Mouse (Mus musculus) kidney, postnatal 10 days (tissue): Measurements from ENCODE around the gene Nmnat2.
A peak's percentile ranks its signal among the peaks of the same experiment; 100 is the strongest.

Experiments used
- DNase-seq: peaks from one replicate; pipeline ENCODE4 v3.0.0; 2021; ENCODE audit warnings: mixed read lengths

Nmnat2 gene

DNA sequence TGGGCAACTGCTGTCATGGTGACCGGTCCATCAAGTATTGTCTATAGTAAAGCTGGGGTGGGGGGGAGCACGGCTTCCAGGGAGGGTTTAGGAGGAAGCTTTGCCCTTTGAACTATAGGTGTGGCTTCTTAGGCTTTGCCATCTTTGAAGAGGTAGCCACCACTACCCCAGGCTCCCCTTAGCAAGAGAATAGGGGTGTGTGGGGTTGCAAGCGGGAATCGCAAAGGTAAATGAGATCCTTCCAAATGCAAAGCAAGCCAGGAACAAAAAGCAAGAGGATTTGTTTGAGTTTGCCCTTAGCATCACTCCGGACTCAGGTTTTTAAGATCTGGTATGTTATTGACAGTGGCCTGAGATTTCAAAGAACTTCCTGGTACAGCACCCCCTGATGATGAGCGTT, 140.5 kb downstream of the Nmnat2 start:
- DNase-seq = no peak

DNA sequence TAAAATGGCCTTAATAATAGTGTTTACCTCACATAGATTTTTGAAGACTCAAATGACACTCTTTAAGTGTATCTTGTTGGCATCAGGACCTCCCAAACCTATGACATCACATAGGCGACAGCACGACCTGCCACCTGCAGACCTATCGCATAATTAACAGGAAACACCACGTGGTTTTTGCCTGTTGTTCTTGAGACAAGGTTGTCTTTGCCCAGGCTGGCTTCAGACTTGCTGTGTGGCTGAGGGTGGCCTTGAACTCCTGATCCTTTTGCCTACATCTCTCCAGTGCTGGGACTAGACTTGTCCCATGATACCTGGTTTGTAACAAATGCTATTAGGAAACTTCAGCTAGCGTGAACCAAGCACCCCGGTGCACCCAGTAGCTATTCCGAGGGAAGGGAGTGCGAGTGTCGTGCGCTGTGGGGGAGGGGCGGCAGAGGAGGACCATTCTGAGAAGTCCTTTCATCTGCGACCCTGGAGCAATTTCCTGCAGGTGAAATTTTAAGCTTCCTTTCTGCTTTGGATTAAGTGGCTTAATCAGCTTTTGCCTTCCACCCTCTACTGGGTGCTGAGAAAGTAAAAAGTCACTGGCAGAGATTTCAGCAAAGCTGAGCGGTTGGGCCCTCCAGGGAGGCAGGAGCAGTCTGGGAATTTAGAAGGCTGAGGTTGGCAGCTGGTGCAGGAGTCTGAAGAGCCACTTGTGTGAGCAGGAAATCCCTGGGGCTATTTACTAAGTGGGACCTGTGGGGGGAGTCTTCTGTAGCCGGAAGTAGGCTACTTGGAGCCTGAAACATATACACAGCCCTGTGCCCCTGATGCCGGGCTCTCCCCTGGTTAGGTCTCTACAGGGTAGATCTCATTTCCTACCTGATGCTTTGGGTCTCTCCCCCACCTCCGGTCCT, 141.3 kb downstream of the Nmnat2 start:
- peak; percentile 28 for DNase-seq

DNA sequence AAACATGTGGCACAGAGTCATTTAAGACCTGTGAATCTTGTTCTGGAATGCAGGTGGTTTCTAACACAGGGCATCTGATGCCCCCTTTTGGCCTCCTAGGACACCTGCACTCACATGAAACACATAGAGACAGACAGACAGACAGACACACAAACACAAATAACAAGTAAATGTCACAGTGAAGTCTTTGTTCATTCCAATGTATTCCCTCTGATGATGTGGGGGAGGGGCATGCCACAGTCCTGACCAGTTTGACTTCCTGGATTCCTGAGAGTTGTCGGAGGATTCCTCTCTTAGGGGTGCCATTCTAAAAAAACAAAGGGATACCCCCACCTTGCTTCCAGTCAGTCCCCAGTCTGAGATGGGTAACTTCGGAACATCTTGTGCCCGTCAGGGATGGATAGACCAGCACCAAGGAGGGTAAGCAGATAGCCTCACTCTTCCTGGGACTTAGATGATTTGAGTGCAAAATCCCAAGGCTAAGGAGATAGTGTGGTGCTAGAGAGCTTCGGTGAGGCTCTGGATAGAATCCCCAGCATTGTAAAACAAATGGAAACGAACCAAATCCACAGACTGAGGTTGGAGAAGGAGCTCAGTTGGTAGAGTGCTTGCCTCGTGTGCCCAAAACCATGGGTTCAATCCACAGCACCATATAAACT, 142.4 kb downstream of the Nmnat2 start:
- DNase-seq = no peak

DNA sequence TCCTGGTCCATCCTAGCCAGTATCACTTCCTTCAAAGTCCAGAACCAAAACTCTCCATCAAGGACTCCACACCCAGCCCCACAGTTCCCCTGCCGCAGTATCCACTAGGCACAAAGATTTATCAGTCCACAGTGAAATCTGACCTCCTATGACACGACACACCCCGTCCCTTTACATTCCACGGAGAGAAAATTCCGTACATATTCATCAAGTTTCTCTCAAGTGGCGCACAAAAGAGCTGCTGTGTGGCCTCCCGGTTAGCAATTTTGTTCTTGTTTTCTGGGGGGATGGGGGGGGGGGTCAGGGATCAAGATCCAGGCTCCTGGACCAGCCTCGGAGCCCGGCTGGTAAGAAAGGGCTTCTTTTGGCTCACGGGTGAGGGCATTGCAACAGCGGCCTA, 143.8 kb downstream of the Nmnat2 start:
- DNase-seq = no peak

DNA sequence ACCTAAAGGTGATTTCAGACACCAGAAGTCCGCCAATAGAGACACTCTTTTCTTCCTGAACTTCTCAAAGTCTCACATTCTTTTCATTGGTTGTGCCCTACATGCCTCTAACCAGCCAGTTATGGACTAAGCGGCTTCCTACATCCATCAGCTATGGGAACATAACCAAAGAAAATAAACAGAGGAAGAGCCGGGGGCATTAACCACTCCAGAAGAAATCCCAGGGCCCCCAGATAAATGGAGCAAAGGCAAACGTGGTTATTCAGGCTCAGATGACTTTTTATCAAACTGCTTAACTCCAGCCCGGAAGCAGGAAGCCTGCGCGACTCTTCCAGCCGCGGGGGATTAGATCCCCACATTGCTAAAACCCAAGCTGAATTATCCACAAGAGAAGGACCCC, 146.1 kb downstream of the Nmnat2 start:
- no peak for DNase-seq

DNA sequence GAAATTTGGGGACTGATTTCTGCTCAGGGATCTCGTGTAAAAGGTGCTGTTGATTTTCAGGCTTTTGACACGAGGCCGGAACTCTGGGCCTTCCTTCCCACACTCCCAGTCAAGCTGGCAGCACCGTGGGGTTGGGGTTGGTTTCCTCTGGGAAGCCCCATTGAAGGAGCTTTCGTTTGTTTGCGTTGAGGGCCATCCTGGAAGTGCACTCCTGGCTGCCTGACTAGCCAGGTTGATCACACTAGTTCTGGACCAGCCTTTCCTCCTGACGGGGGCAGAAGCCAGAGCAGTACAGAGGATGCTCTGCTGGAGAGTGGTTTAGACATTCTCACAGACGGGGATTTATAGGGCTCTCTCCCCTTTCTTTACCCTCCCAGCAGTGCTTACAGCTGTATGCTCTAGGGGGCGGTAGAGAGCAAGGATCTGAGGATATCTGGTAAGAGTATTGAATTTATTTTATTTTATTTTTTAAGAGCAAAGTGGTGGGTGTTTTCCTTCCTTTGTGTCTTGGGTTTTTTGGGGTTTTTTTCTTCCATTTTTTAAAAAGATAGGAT, 146.6 kb downstream of the Nmnat2 start:
- DNase-seq = peak; percentile 70

DNA sequence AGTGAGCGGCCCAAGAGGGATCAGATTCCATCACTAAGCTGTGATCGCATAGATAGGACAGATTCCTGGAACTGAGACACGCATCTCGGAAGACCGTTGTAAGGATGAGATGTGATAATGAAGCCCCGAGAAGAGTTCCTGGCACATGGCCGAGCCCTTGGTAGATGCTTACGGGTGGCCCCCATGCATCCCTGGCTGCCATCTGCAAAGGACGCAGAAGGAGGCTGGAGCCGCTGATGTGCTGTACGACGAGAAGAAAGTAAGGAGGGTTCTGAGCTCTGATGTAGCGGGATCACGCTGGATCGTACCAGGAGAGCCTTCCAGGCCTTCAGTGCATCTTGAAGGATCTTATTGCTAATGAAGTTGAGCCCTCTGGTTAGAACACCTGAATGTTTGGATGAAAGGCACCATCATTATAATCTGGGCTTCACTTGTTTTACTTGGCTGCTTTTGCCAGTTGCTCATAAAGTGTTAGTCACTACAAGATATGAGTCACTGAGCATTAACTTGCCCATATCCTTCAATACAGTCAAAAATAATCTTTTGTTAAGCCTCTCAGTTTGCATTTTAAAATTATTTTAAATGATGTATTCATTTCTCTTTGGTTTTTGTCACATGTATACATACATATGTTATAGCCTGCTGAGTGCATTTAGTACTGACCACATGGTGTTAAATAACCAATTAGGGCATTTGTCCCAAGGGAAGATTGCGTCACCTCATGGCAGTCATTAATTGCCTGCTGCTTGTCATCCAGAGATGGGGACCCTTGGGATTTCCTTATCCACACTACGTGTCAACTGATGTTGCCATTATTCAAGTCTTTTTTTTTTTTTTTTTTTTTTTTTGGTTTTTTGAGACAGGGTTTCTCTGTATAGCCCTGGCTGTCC, 147.7 kb downstream of the Nmnat2 start:
- no peak for DNase-seq

DNA sequence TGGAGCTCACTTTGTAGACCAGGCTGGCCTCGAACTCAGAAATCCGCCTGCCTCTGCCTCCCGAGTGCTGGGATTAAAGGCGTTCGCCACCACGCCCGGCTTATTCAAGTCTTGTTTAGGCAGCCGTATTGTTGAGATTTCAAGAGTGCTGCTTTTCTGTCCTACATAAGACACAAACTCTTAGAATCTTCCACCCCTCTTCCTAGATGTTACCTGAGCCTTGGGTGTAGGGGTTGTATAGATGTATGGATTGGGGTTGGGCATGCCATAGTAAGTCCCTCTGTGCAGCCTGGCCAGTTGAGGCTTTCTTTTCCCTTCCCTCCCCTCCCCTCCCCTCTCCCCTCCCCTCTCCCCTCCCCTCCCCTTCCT, 148.4 kb downstream of the Nmnat2 start:
- no peak for DNase-seq

DNA sequence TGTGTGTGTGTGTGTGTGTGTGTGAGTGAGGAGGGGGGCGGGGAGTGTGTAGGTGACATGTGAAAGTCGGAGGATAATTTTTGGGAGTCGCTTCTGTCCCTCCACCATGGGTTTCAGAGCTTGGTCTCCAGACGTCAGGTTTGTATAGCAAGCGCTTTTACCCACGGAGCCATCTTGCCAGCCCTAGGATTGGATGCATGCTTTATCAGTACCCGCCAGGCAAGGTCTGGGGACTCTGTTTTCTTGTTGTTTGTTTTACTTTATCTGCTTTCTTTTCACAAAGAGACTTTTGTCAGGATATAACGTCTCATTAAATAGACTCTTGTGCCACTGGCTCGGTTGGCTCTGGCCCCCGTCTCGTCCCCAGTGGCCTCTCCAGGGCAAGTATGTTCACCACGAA, 150.0 kb downstream of the Nmnat2 start:
- DNase-seq = no peak

DNA sequence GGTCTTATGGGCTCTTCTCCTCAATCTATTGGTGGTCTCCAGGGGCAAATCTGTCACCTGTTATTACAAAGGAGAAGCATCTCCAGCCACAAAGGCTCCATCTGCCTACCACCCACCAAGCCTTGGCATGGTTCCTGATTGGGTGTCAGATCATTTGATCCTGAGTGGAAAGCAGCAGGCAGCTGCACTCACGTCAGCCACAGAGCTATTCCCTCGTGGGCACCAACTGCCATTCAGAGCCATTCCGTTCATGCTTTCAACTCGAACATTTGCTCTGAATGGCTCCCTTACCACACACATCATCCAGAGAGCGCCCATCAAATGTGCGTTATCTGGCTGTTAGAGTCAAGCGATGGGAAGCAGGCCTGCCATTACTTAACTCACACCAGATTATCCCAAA, 153.1 kb downstream of the Nmnat2 start:
- no peak for DNase-seq

DNA sequence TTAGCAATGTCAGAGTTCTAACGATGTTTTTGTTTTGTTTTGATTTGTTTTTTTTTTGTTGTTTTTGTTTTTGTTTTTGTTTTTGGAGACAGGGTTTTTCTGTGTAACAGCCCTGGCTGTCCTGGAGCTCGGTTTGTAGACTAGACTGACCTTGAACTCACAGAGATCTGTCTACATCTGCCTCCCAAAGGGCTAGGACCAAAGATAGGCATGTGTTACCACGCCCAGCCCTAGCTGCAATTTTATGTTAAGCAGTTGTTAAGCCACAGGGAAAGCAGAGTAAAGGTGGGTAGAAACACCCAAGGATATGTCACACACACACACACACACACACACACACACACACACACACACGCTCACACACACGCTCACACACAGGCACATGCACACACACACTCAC, 154.6 kb downstream of the Nmnat2 start:
- DNase-seq = no peak

DNA sequence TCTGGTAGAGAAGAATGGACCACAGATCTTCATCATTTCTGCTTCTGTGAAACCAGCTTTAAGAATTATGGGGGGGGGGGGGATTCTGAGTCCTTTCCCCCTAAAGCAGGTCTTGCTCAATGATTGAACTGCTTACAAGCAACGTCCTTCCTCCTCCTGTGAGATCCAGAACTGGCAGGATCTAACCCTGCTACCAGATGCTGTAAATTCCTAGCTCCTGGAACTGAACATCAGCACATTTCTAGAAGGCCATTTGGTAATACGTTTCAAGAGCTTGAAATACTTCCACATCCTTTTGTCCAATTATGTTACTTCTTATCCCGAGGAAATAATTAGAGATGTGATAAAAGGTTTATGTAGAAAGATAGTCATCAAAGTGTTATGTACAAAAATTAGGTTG, 155.0 kb downstream of the Nmnat2 start:
- no peak for DNase-seq

DNA sequence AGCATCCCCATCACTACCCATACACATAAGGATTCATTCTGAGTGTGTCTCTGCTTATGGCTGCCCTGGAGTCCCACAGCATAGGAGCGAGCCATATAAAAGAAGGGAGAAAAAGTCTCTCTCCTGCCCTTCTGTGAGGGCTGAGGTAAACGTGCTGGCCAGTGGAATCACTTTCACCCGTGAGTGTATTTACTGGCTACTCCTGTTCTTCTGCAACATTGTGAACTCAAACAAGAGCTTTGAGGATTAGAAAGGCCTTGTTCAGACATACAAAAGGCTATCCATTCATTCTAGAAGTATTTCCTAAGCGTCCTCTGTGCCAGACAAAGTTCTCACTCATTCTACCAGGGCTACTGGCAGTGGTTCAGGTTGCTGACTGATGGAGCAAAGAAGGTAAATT, 156.8 kb downstream of the Nmnat2 start:
- DNase-seq = no peak

DNA sequence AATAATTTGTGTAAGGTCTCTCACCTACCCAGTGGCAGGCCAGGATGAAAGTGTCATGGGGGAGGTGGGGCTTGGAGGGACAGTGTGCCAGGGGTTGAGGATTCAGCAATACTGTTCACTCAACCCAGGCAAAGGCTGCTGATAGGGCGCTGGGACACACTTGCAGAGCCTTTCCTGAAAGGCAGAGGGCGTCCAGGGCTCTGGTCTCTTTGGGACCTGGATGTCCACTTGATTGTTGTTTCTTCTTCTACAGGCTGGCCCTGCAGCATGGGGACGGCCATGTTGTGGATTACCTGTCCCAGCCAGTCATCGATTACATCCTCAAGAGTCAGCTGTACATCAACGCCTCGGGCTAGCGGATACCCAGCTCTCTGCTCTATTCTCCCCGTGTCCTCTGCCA, 160.5 kb downstream of the Nmnat2 start:
- no peak for DNase-seq

DNA sequence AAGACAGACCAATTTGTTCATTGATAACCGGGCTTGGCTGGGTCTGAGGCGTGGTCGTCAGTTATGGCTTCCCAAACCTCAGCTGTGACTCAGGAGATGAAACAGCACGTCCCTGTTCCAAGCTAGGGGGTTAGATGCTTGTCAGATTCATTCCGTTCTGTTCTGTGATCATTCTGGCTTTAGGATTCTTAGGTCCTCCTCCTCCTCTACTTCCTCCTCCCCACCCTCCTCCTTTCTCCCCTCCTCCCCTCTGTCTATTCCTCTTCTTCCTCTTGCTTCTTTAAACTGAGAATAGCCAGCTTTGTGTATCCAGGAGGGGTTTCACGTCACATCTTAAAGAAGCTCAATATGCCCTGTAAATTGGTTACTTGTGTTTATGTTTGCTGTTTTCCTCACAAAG, 165.8 kb downstream of the Nmnat2 start:
- DNase-seq = no peak

DNA sequence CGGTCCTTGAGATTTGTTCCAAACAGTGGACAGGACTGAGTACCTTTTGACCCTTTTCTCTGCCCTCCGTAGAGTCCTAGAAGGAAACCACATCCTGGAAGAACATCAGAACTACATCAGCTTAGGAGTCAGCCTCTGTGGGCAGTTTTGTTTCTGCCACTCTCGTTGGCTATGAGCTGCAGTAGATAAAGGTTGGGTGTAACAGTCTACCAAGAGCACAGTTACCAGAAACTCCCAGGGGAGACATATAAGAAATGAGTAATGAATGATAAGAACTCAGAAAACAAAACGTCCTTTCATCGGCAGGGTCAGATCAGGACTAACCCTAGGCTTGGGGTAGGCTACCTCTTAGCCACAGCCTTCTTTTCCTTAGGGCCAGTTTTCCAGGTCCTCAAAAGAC, 166.5 kb downstream of the Nmnat2 start:
- DNase-seq = no peak

DNA sequence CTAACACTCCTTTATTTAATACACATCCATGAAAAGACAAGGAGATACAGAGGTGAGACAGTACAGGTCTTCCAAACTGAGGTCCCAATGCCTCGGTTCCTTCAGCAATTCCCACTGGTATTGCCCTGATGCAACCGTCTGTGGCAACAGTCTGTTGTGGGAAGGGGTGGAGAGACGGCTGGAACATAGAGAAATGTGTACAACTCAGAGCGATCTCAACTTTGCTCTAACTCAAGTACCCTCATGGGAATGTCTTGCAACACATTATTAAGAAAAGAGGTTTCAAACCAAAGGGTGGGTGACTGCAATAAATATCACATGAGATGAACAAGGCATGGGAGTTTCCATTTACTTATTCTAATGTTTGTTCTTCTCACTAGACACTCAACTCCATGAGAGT, 168.0 kb downstream of the Nmnat2 start:
- DNase-seq = no peak

DNA sequence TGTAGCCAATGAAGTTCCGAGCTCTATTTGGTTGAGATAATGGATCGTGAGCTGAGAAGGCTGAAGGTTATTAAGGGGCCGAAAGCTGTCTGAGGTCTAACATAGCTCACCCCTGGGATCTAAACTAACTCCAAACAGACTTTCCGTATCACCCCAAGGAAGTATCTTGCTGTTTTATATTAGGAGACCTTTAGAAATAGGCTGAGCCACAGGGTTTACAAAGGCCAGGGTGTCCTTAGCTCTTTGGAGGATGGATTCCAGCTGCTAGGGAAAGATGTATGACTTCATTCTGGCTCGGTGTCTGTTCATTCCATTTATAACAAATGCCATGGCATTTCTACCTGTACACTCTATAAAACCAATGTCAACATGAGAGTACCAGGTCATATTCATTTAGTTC, 169.7 kb downstream of the Nmnat2 start:
- no peak for DNase-seq

DNA sequence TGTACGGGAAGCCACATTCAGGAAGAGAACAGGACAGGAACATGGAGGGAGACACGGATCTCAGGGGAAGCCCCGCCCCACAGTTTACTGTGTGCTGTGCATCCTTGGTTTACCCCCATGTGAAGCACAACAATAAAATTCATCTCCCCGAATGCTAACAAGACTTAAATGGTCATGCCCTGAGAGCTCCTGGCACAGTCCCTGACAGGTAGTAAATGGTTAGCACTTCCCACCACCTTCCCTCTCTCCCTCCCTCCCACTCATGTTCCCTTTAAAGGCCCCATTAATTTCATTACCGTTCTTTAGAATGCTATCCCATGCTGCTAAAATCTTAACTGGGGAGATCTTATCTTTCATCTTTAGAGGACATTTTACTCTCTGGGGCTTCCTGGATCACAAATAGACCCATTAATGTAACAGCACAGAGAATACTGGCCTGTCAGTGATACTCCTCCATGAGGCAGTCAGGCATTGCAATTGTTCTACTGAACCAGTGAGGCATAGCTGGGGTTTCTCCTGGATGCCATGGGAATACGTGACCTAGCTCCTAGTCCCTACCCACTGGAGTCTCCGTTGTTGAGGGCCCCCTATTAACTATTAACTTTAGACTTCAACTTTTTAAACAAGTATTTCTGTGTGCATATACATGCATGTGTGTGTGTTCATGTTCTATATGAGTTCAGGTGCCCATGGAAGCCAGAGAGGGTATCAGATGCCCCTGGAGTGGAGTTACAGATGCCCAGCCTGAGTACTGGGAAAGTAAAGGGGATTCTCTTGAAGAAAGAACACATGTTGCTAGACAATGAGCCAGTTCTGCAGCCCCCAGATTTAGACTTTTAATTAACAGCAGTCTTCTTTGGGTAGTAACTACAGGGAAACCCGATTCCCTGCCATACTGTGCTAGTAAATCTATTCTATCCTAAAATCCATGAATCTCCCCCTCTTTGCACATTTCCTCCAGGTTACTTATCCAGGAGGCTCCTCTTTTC, 170.8 kb downstream of the Nmnat2 start:
- DNase-seq = no peak

DNA sequence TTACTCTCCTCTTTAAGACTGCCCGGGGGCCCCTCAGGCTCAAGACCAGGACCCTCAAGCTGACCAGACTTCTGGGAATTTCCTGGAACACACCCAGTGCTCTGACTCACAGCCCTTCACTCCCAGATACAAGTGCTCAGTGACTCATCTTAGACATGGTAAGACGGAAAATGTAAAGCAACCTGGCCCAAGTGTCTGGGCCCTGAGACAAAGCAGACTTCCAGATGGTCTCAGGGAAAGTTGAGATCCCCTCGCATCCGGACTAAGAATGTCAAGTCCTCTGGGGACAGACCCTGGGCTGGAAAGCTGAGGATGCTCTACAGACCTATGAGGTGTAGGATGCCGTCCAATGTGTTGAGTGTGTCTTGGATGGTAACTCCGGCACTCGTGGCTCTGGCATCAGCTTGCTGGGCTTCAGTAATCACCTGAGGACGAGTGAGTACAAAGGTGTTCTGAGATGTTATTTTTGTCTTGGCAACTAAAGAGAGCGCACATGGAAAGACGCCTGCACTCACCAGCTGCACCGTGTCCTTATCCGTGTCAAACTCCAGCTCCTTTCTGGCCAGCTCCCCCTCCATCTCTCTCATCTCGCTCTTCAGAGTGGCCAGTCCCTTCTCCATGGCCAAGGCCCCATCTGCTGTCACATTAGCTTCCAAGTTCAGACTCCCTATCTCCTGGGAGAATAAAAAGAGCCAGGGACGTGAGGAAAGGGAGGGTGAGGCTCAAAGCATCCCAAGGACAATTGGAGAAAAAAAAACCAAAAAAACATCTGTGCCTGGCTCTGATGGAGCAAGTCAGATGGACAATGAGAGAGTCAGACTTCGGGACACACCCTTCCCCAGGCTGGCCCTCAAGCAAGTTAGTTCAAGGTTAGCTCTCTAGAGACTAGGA, 171.9 kb downstream of the Nmnat2 start:
- DNase-seq = peak; percentile 44

DNA sequence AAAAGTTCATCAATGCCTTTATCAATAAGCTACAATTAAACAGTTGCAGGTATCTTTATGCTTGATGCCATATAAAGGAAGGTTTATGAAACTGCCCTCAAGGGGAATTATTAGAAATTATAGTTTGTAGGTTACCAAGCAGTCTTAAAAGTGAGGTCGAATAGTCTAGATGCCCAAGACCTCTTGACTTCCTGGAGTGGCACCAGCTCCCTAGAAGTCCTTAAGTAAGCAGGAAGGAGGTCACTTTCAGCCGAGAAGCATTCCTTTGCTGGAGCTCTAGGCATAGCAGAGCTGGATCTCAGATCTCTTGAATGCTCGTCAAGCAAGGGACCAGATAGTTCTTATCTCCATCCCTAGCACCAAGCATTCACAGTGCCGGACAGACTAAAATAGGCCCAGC, 172.8 kb downstream of the Nmnat2 start:
- no peak for DNase-seq
